Mouse (Mus musculus) lung, postnatal 0 days (tissue): ENCODE measurements around the gene Gm10309. TPM values are rescaled to one million over a fixed set of nuclear protein-coding genes. Genes with fewer than 3 reads are reported as not detected.

Experiments
- ATAC-seq: fragments of 200-750 bp; cut with Nextera tagmentation; 2 replicates; pipeline ENCODE4 v1.8.0; 2017; ENCODE audit warnings: moderate library complexity
- DNase-seq: peaks from one replicate; pipeline ENCODE4 v3.0.0-alpha.2; 2016; ENCODE audit warnings: low spot score
- H3K27ac ChIP-seq: fragments of 300-500 bp; sonication (generic); 2 replicates; pipeline ENCODE4 v1.5.1; 2014; ENCODE audit warnings: antibody characterized with exemption, mild to moderate bottlenecking, low read length, mixed read lengths
- H3K27me3 ChIP-seq: fragments of 300-500 bp; sonication (generic); replicated peaks from 2 replicates; pipeline ENCODE4 v1.6.1; 2014; ENCODE audit warnings: low read length, mixed read lengths; ENCODE audit not compliant: insufficient read depth
- H3K36me3 ChIP-seq: fragments of 300-500 bp; sonication (generic); 2 replicates; pipeline ENCODE4 v1.6.1; 2014; ENCODE audit warnings: low read length, mixed read lengths; ENCODE audit not compliant: insufficient read depth
- H3K4me1 ChIP-seq: fragments of 300-500 bp; sonication (generic); 2 replicates; pipeline ENCODE4 v1.6.1; 2014; ENCODE audit warnings: antibody characterized with exemption, low read depth, low read length, mixed read lengths; ENCODE audit not compliant: insufficient read depth
- H3K4me2 ChIP-seq: fragments of 300-500 bp; sonication (generic); replicated peaks from 2 replicates; pipeline ENCODE4 v1.6.1; 2014; ENCODE audit warnings: low read depth, mild to moderate bottlenecking, low read length, moderate library complexity, mixed read lengths
- H3K4me3 ChIP-seq: fragments of 300-500 bp; sonication (generic); 2 replicates; pipeline ENCODE4 v1.5.1; 2014; ENCODE audit warnings: low read depth, low read length
- H3K9ac ChIP-seq: fragments of 300-500 bp; sonication (generic); replicated peaks from 2 replicates; pipeline ENCODE4 v1.6.1; 2014; ENCODE audit warnings: low read depth, mild to moderate bottlenecking
- H3K9me3 ChIP-seq: fragments of 300-500 bp; sonication (generic); 2 replicates; pipeline ENCODE4 v1.6.1; 2016; ENCODE audit warnings: low read length, mixed read lengths
- CTCF ChIP-seq: IDR thresholded peaks from 2 replicates; pipeline ENCODE4 v1.5.1; 2016; ENCODE audit warnings: antibody characterized with exemption, mild to moderate bottlenecking
- EP300 ChIP-seq: IDR thresholded peaks from 2 replicates; pipeline ENCODE4 v1.6.1; 2016; ENCODE audit warnings: antibody characterized with exemption, mild to moderate bottlenecking, control low read depth
- WGBS: fragments of 180-500 bp; shearing (Covaris S2); extraction: QIAGEN DNeasy Blood & Tissue Kit; methylation state at CpG from one replicate; pipeline ENCODE4 v1.1.7; 2014; 5-methylcytosine and 5-hydroxymethylcytosine counted together
- polyA plus RNA-seq: library from polyadenylated mRNA; unstranded; fragments of >200 nt; fragmentation: Nextera tagmentation; extraction: Ambion mirVana; gene quantifications from 2 replicates; pipeline ENCODE4 v1.2.1, GENCODE M21; 2015

The Gm10309 gene
- 0.30 and 0.54 TPM in 2 replicates for polyA plus RNA-seq

DNA sequence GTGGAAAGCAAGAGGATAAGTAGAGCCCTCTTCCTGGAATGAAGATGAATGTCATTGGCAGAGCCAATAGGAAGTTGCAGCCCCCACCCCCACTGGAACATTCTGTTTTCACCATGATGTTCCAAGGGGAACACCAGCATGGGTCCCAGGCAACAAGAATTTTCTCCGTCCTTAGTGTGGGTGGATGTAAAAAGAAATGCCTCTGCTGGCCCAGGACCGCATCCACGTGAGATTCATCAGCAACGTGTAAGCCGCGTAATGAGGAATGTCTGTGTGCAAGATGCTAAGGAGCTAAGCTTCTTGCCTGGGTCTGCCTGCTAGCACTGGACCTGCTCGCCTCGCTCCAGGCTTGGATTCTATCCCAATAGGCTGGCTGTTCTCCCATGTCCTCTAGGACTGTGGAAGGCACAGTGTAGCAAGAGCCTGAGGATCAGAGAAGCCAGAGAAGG lies at the start of gene Gm10309:
Gene Gm10309, minus strand, starts transcription at position 50 of the 449 bp plus-strand sequence.
- H3K4me2 ChIP-seq, result no peak within 1 kb of the TSS
- H3K9me3 ChIP-seq, result no peaks in the 10 kb centered on the region
- H3K27ac ChIP-seq, result peak within 1 kb of the TSS; percentile 16; the same call in 1 of the 2 replicates
- TF ChIP-seq EP300 (peak; percentile 77), CTCF (no peak)
- no peaks in the 10 kb centered on the region for H3K36me3 ChIP-seq
- no peak for DNase-seq
- WGBS, result 80% methylated on average over 8 of the region's 8 CpGs
- H3K4me3 ChIP-seq, result no peak within 1 kb of the TSS
- no peaks in the 10 kb centered on the region for H3K27me3 ChIP-seq
- no peak within 1 kb of the TSS for H3K9ac ChIP-seq
- peak; percentile 37 for ATAC-seq
- H3K4me1 ChIP-seq, result 0 out of 2 replicates have a peak, but pooled peaks cover under 1% of the 10 kb centered on the region

DNA sequence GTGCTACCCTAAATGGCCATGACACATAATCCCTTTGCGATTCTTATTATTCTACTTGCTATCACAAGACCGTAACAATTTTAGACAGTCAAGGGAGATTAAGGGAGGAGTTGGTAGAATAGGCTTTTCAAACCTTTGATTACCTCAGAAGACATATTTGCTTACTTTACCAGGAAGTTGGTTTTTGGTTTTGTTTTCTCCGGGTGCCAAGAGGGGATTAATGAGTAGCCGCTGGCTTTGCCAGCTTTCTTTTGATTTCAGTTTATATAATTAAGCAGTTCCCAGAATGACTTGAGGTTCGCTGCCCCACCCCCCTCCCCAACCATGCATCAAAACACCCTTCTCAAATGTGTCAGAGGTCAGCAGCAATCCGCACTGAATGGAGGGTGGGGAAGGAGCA lies 47.0 kb upstream of the Gm10309 start:
- WGBS, result 59% methylated on average over 6 of the region's 6 CpGs
- H3K9me3 ChIP-seq, result no peaks in the 10 kb centered on the region
- peak; percentile 72 for DNase-seq

DNA sequence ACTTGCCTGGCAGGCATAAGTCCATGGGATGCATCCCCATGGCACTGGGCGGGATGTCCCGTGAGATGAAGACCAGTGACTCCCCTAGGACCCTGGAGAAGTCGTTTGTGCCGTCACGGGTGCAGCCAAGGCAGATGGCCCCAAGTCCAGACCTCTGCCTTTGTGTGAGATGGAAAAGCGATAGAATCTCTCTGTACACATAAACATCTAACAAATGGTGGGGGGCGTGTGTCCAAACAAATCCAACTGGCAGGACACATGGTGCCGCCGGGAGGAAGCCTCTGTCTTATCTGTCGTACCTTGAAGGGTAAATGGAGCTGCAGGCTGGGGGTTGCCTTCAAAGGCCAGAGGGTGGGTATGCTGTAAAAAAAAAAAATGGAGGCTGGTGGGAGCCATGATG lies 46.5 kb upstream of the Gm10309 start:
- DNase-seq (peak; percentile 68), ATAC-seq (peak; percentile 76)
- H3K36me3 ChIP-seq, result no peaks in the 10 kb centered on the region
- H3K27me3 ChIP-seq, result no peaks in the 10 kb centered on the region
- WGBS, result 53% methylated on average over 10 of the region's 10 CpGs
- no peak overlapping the region for H3K4me3 ChIP-seq
- H3K27ac ChIP-seq, result 0 out of 2 replicates have a peak overlapping the region, but pooled peaks have one; percentile 38
- no peak overlapping the region for H3K4me2 ChIP-seq
- no peaks in the 10 kb centered on the region for H3K9me3 ChIP-seq
- no peaks in the 10 kb centered on the region for H3K4me1 ChIP-seq
- no peak overlapping the region for H3K9ac ChIP-seq
- TF ChIP-seq EP300 (peak; percentile 86), CTCF (no peak)

More for the DNA sequence above, 47.0 kb upstream of the Gm10309 start:
- Histone ChIP-seq H3K27ac (peak overlapping the region; percentile 38; the same call in 1 of the 2 replicates), H3K9ac (no peak overlapping the region), H3K36me3 (no peaks in the 10 kb centered on the region), H3K27me3 (no peaks in the 10 kb centered on the region), H3K4me3 (no peak overlapping the region), H3K4me2 (no peak overlapping the region), H3K4me1 (no peaks in the 10 kb centered on the region)
- TF ChIP-seq CTCF, result no peak
- peak; percentile 69 for TF ChIP-seq EP300
- ATAC-seq, result peak; percentile 48

DNA sequence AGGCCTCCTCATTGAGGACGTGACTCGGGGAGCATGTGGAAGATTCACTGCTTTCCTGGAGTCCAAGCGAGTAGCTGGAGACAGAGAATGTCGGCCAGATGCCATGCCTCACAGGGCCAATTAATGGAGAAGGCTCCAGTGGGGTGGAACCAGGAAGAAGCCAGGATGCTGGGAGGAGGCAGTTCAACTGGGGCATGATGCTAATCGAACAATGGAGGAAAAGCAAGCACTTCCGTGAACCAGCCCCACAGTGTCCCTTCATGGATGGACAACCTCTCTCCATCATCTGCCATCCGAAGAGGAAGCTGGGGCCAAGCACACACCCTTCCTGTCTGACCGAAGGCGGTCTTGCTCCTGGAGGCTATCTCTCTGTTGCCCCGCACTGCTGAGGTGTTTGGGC lies 44.1 kb upstream of the Gm10309 start:
- H3K9ac ChIP-seq, result no peak overlapping the region
- H3K9me3 ChIP-seq, result no peaks in the 10 kb centered on the region
- 73% methylated on average over 10 of the region's 10 CpGs for WGBS
- H3K27ac ChIP-seq, result peak overlapping the region; percentile 47; the same call in 1 of the 2 replicates
- H3K36me3 ChIP-seq, result no peaks in the 10 kb centered on the region
- no peak overlapping the region for H3K4me2 ChIP-seq
- no peak overlapping the region for H3K4me3 ChIP-seq
- no peaks in the 10 kb centered on the region for H3K4me1 ChIP-seq
- TF ChIP-seq EP300 (peak; percentile 91), CTCF (no peak)
- DNase-seq, result peak; percentile 64
- peak; percentile 80 for ATAC-seq
- no peaks in the 10 kb centered on the region for H3K27me3 ChIP-seq

DNA sequence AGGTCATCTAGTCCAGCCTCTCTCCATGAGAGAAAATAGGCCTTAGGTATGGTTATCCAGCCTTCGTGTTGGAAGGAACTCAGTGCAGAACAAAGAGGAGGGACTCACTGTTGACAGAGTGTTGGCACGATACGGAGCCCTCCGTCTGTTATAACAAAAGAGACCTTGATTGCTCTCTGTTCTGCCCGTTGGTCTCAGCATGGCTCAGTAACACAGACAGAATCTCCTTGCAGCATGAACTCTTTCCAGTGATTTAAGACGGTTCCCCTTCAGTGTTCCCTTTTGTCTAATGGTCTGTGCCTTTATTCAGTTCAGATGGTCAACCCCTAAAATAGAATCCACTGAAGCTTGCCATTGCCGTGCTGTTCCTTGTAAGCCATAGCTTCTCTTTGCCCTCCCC lies 41.5 kb upstream of the Gm10309 start:
- TF ChIP-seq CTCF, result no peak
- TF ChIP-seq EP300, result no peak
- no peak for ATAC-seq
- H3K27me3 ChIP-seq, result no peaks in the 10 kb centered on the region
- H3K27ac ChIP-seq, result no peak overlapping the region
- no peak overlapping the region for H3K4me3 ChIP-seq
- H3K4me2 ChIP-seq, result no peak overlapping the region
- no peaks in the 10 kb centered on the region for H3K4me1 ChIP-seq
- DNase-seq, result no peak
- 72% methylated on average over 7 of the region's 7 CpGs for WGBS
- H3K9me3 ChIP-seq, result no peaks in the 10 kb centered on the region
- no peaks in the 10 kb centered on the region for H3K36me3 ChIP-seq
- H3K9ac ChIP-seq, result no peak overlapping the region

DNA sequence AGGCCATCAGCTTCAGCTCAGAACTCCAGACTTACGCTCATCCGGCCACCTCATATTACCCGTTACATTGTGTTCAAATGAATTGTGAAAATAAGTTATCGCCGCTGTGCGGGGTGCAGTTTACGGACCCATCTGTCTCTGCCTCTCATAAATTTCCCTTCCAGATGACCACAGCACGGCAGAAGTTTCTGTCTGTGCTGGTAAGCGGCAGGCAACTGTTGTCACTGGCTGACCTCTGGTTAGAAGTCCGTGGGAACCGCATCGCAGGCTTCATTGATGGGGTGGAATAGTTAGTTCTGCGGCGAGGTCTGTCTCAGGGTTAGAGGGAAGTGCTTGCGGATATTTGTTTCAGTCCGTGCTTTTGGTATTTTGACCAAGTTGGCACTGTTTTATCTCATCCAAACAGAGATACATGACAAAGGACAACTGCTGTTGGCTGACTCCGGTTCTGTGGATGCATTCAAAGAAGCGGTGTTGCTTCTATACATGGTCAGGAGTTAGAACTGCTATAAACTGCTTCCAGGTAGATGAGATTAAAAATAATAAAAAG lies 34.9 kb upstream of the Gm10309 start:
- ATAC-seq, result no peak
- Histone ChIP-seq H3K4me1 (peaks cover 6% of the 10 kb centered on the region; the same call in 1 of the 2 replicates), H3K4me2 (no peak overlapping the region), H3K9ac (no peak overlapping the region), H3K9me3 (no peaks in the 10 kb centered on the region), H3K27ac (no peak overlapping the region), H3K4me3 (no peak overlapping the region), H3K36me3 (no peaks in the 10 kb centered on the region), H3K27me3 (no peaks in the 10 kb centered on the region)
- WGBS, result 72% methylated on average over 18 of the region's 18 CpGs
- TF ChIP-seq CTCF (no peak), EP300 (no peak)
- no peak for DNase-seq
